Mouse (Mus musculus) embryonic fibroblast, embryonic 13.5 days (primary cell): ENCODE results near the gene Gm12185.

Experiments used
- CTCF ChIP-seq: IDR thresholded peaks from 2 replicates; pipeline ENCODE4 v1.5.1; 2011; ENCODE audit warnings: mild to moderate bottlenecking, control low read depth, low read length, moderate library complexity, borderline replicate concordance; ENCODE audit not compliant: insufficient read depth
- POLR2A ChIP-seq: IDR thresholded peaks from 2 replicates; pipeline ENCODE4 v1.6.1; 2011; ENCODE audit warnings: low read depth, mild to moderate bottlenecking, control low read depth, low read length, moderate library complexity

- no peak for TF ChIP-seq CTCF
- TF ChIP-seq POLR2A = no peak
Measured at GRCm38 (mm10) chr11:48859014-48859413, 133.0 kb downstream of the Gm12185 start.
